Mouse (Mus musculus): ENCODE measurements around the gene Map2k6.

DNA sequence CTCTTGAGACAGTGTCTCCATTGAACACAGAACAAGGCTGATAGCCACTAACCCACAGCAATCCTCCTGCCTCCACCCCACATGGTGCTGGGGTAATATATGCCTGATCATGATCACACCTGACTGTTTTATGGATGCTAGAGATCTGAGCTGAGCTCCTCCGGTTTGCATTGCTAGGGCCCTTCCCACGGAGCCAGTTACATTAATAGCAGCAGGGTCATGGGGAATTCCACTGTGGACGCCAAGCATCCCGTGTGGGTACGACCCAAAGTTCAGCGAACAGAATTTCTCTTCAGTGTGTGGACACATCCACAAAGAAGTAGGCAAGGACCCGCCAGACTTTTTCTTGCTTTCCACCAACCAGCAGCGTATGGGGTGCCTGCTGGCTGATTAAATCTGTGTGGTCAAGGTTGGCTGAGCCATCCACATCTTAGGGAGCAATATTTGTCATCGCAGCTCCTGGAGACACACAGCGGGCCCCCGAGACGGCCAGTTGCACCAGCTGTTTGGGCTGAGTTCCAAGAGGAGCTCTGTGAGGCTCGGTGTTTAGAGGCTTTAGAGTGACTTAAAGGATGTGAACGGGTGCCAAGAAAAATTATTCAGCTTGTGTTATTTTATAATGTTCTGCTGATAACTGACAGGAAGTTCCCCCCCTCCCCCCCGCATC lies 51.3 kb downstream of the Map2k6 start:
- TF ChIP-seq POLR2AphosphoS2 (IDR thresholded peaks at IDR 0.05; ENCODE audit: low read length) (no peak), ETS1 (IDR thresholded peaks at IDR 0.05; ENCODE audit: low read depth, low read length) (peak; percentile 99), POLR2A (IDR thresholded peaks at IDR 0.05; ENCODE audit: control insufficient read depth in 1 of 2, insufficient read depth in 1 of 2, low read depth in 1 of 2, low read length in 2 of 2, poor library complexity in 1 of 2) (no peak), SIN3A (IDR thresholded peaks at IDR 0.05; ENCODE audit: low read length) (peak; percentile 80), EP300 (IDR thresholded peaks at IDR 0.05; ENCODE audit: low read depth in 1 of 2, low read length in 2 of 2) (peak; percentile 45 to 64), CHD2 (IDR thresholded peaks at IDR 0.05; ENCODE audit: low read length) (no peak), SMC3 (IDR thresholded peaks at IDR 0.05; ENCODE audit: low read depth, low read length) (no peak), CTCF (IDR thresholded peaks at IDR 0.05 in 2 of 3, conservative IDR thresholded peaks at IDR 0.05 in 1 of 3; ENCODE audit: control insufficient read depth in 1 of 3, insufficient read depth in 1 of 3, low read depth in 2 of 3, low read length in 3 of 3, poor library complexity in 1 of 3, severe bottlenecking in 1 of 3) (no peak)

Data from MEL (cell line).